Mouse (Mus musculus): ENCODE data around the gene Tst.

Gene Tst

GRCm38 (mm10) chr15:78405517-78406211 lies at the start of gene Tst:
TSS of gene Tst (minus strand) at chr15:78405907.
- peak; percentile 99 for DNase-seq

GRCm38 (mm10) chr15:78455168-78455567 lies 49.5 kb upstream of the Tst start:
- DNase-seq = no peak

- no peak for DNase-seq
Observed at GRCm38 (mm10) chr15:78452929-78453328, 47.2 kb upstream of the Tst start.

- no peak for DNase-seq
Observed at GRCm38 (mm10) chr15:78451201-78451600, 45.5 kb upstream of the Tst start.

- no peak for DNase-seq
Observed at GRCm38 (mm10) chr15:78450419-78450768, 44.7 kb upstream of the Tst start.

- no peak for DNase-seq
Observed at GRCm38 (mm10) chr15:78449694-78450418, 44.1 kb upstream of the Tst start.

GRCm38 (mm10) chr15:78449131-78449530 lies 43.4 kb upstream of the Tst start:
- no peak for DNase-seq

- peak; percentile 89 to 96 for DNase-seq
Observed at GRCm38 (mm10) chr15:78447746-78448535, 42.2 kb upstream of the Tst start.

GRCm38 (mm10) chr15:78447121-78447520 lies 41.4 kb upstream of the Tst start:
- no peak for DNase-seq

GRCm38 (mm10) chr15:78443857-78444256 lies 38.1 kb upstream of the Tst start:
- no peak for DNase-seq

- no peak for DNase-seq
Observed at GRCm38 (mm10) chr15:78442231-78442630, 36.5 kb upstream of the Tst start.

- DNase-seq = no peak
Observed at GRCm38 (mm10) chr15:78438973-78439372, 33.3 kb upstream of the Tst start.

- DNase-seq = no peak
Observed at GRCm38 (mm10) chr15:78438505-78438904, 32.8 kb upstream of the Tst start.

GRCm38 (mm10) chr15:78438018-78438394 lies 32.3 kb upstream of the Tst start:
- no peak for DNase-seq

- no peak for DNase-seq
Observed at GRCm38 (mm10) chr15:78437237-78438017, 31.7 kb upstream of the Tst start.

- peak; percentile 61 to 68 for DNase-seq
Observed at GRCm38 (mm10) chr15:78436380-78437192, 30.9 kb upstream of the Tst start.

GRCm38 (mm10) chr15:78435681-78436080 lies 30.0 kb upstream of the Tst start:
- DNase-seq = no peak

GRCm38 (mm10) chr15:78434896-78435520 lies 29.3 kb upstream of the Tst start:
- peak in 1 of 2 experiments; percentile 45 for DNase-seq

- peak; percentile 79 to 89 for DNase-seq
Observed at GRCm38 (mm10) chr15:78431541-78432121, 25.9 kb upstream of the Tst start.

- DNase-seq = no peak
Observed at GRCm38 (mm10) chr15:78430874-78431273, 25.2 kb upstream of the Tst start.
